Mouse (Mus musculus) stomach, embryonic 15.5 days (tissue): ENCODE measurements around the gene Dlst. TPM values are rescaled to one million over a fixed set of nuclear protein-coding genes. Genes with fewer than 3 reads are reported as not detected.
A peak's percentile ranks its signal among the peaks of the same experiment; 100 is the strongest.

ENCODE experiments used
- ATAC-seq: fragments of 200-750 bp; cut with Nextera tagmentation; 2 replicates; pipeline ENCODE4 v1.8.0; 2017; ENCODE audit warnings: low read depth, moderate number of reproducible peaks, moderate TSS enrichment; ENCODE audit not compliant: insufficient read depth, low FRiP score
- H3K27ac ChIP-seq: fragments of 300-500 bp; sonication (generic); 2 replicates; pipeline ENCODE4 v1.5.1; 2015; ENCODE audit warnings: mild to moderate bottlenecking, inconsistent platforms
- H3K27me3 ChIP-seq: fragments of 300-500 bp; sonication (generic); replicated peaks from 2 replicates; pipeline ENCODE4 v1.6.1; 2015; ENCODE audit warnings: inconsistent platforms
- H3K36me3 ChIP-seq: fragments of 300-500 bp; sonication (generic); 2 replicates; pipeline ENCODE4 v1.6.1; 2015; ENCODE audit warnings: inconsistent platforms
- H3K4me1 ChIP-seq: fragments of 300-500 bp; sonication (generic); 2 replicates; pipeline ENCODE4 v1.6.1; 2015; ENCODE audit warnings: inconsistent platforms
- H3K4me2 ChIP-seq: fragments of 300-500 bp; sonication (generic); 2 replicates; pipeline ENCODE4 v1.6.1; 2015; ENCODE audit warnings: mild to moderate bottlenecking, inconsistent platforms
- H3K4me3 ChIP-seq: fragments of 300-500 bp; sonication (generic); replicated peaks from 2 replicates; pipeline ENCODE4 v1.5.1; 2015; ENCODE audit warnings: inconsistent platforms
- H3K9ac ChIP-seq: fragments of 300-500 bp; sonication (generic); 2 replicates; pipeline ENCODE4 v1.6.1; 2015; ENCODE audit warnings: inconsistent platforms
- H3K9me3 ChIP-seq: fragments of 300-500 bp; sonication (generic); 2 replicates; pipeline ENCODE4 v1.6.1; 2016; ENCODE audit warnings: inconsistent platforms
- WGBS: fragments of 180-500 bp; shearing (Covaris S2); methylation state at CpG from one replicate; pipeline ENCODE4 v1.1.7; 2015; 5-methylcytosine and 5-hydroxymethylcytosine counted together
- polyA plus RNA-seq: library from polyadenylated mRNA; unstranded; fragments of >200 nt; fragmentation: Nextera tagmentation; extraction: Ambion mirVana; gene quantifications from 2 replicates; pipeline ENCODE4 v1.2.1, GENCODE M21; 2015

The Dlst gene
- polyA plus RNA-seq, 1 experiment from 2014 or later: 102 TPM

DNA sequence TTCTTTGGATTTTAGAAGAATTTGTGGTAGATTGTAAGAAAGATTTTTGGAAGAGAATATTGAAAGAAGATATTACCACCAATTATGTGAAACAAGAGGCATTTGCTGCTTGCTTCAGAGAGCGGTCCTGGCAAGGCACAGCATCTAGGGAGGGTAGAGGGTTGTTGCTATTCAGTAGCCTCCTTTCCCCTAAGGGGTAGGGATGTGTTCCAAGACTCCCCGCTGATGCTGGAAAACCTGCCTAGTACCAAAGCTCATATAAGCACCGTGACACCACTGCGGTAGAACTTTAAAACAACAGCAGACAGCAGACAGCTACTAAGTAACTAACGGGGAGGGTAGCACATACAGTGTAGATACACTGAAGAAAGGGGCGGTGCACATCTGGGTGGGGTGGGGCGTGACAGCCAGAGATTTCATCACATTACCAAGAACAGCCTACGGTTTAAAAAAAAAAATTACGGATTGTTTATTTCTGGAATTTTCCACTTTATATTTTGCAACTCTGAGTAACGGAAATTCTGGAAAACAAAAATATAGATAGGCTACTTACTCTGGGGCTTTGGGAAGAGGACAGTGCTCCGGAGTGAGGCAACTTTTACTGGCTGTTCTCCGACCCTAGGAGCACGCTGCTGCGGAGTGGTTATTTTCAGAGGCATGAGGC is 47.3 kb downstream of the Dlst start:
- WGBS: 85% methylated on average over 14 of the region's 14 CpGs
- Histone ChIP-seq H3K27ac (no peak overlapping the region), H3K4me1 (peaks cover 4% of the 10 kb centered on the region; the same call in 1 of the 2 replicates), H3K27me3 (no peaks in the 10 kb centered on the region), H3K4me3 (no peak overlapping the region), H3K36me3 (no peaks in the 10 kb centered on the region), H3K4me2 (no peak overlapping the region), H3K9me3 (no peaks in the 10 kb centered on the region), H3K9ac (no peak overlapping the region)
- no peak for ATAC-seq

DNA sequence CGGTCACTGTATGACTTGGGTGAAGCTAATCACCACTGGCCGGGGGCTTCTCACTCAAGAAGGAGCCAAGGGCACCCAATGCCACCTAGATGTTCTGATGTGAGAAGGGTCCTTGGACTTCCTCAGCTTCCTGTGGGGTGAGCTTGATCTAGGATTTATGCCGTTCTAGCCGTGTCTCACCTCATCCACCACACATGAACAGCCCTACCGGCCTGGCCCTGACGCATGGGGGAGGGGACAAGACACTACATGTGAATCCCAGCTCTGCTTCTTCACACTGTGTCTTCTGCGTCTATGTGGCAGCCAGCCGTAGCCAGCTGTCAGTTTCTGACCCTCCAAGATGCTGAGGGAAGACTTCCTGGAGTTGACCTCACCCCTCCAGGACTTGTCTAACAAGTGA is 48.2 kb downstream of the Dlst start:
- H3K27me3 ChIP-seq: no peaks in the 10 kb centered on the region
- no peak overlapping the region for H3K4me2 ChIP-seq
- H3K4me3 ChIP-seq: no peak overlapping the region
- H3K4me1 ChIP-seq: peaks cover 4% of the 10 kb centered on the region; the same call in 1 of the 2 replicates
- no peaks in the 10 kb centered on the region for H3K36me3 ChIP-seq
- whole genome bisulfite sequencing: 91% methylated on average over 8 of the region's 8 CpGs
- no peak overlapping the region for H3K9ac ChIP-seq
- no peaks in the 10 kb centered on the region for H3K9me3 ChIP-seq
- no peak for ATAC-seq
- H3K27ac ChIP-seq: no peak overlapping the region

DNA sequence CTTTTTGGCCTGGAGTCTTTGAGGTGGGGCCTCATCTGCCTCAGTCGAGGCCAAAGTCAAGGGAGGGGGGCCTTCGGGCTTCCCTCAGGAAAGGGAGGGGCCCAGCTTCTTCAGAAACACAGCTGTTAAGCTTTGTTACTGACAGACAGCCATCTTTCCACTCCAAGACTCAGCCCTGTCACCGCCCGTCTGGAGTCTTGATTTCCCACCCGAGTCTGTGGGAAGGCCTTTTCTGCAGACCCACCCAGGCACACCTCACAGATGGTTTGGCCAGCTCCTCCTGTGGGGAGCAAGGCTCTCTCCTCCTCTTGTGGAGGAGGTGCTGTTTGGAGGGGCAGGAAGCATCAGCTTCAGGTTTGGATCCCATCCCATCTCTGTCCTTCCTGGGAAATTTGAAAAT is 49.0 kb downstream of the Dlst start:
- Histone ChIP-seq H3K27ac (no peak overlapping the region), H3K36me3 (no peaks in the 10 kb centered on the region), H3K9ac (no peak overlapping the region), H3K27me3 (no peaks in the 10 kb centered on the region), H3K4me3 (no peak overlapping the region), H3K4me2 (no peak overlapping the region), H3K4me1 (peaks cover 4% of the 10 kb centered on the region; the same call in 1 of the 2 replicates), H3K9me3 (no peaks in the 10 kb centered on the region)
- WGBS: 64% methylated on average over 5 of the region's 5 CpGs
- no peak; the same call in 1 of the 2 replicates for ATAC-seq

DNA sequence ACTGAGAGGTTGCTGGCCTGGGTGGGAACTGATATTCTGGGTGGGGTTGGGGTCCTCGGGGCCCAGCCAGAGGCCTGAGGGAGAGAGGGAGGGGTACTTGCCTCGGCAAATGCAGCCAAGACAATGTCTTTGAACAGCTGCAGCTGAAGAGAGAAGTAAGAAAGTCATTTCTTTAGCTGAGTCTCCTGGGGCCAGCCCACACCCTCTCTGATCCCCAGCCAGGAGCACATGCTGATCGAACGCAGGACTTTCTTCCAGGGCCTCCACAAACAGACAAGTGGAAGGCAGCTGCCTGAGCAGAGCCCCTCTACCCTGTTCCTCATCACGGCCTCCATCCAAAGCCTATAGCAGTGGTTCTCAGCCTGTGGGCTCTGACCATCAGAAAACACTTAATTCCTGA is 54.4 kb downstream of the Dlst start:
- no peak overlapping the region for H3K4me2 ChIP-seq
- H3K27me3 ChIP-seq: no peaks in the 10 kb centered on the region
- no peak overlapping the region for H3K27ac ChIP-seq
- H3K9ac ChIP-seq: no peak overlapping the region
- peaks cover 7% of the 10 kb centered on the region; the same call in 1 of the 2 replicates for H3K4me1 ChIP-seq
- H3K4me3 ChIP-seq: no peak overlapping the region
- 73% methylated on average over 5 of the region's 5 CpGs for WGBS
- no peaks in the 10 kb centered on the region for H3K9me3 ChIP-seq
- no peaks in the 10 kb centered on the region; the same call in 1 of the 2 replicates for H3K36me3 ChIP-seq
- no peak for ATAC-seq

DNA sequence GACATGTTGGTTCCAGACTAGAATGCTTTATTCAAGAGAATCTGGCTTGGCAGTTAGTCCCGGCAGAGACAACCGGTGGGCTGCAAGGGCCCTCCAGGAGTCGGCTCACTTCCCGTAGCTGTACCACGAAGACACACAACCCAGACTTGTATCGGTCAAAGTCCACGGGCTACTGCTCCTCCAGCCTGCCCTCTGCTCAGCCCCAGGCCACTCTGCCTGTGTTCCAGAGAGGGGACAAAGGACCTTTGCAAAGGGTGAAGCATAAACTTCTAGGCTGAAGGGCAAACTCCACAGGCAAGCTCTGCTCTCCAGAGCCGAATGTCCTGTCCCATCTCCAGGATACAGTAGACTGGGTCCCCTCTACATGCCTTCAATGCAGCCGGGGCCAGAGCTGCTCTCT is 56.0 kb downstream of the Dlst start:
- no peak overlapping the region for H3K4me3 ChIP-seq
- H3K36me3 ChIP-seq: no peaks in the 10 kb centered on the region; the same call in 1 of the 2 replicates
- H3K4me2 ChIP-seq: no peak overlapping the region
- ATAC-seq: no peak
- 86% methylated on average over 9 of the region's 9 CpGs for WGBS
- no peak overlapping the region for H3K27ac ChIP-seq
- H3K27me3 ChIP-seq: no peaks in the 10 kb centered on the region
- no peaks in the 10 kb centered on the region for H3K9me3 ChIP-seq
- peaks cover 8% of the 10 kb centered on the region; the same call in 1 of the 2 replicates for H3K4me1 ChIP-seq
- H3K9ac ChIP-seq: no peak overlapping the region

DNA sequence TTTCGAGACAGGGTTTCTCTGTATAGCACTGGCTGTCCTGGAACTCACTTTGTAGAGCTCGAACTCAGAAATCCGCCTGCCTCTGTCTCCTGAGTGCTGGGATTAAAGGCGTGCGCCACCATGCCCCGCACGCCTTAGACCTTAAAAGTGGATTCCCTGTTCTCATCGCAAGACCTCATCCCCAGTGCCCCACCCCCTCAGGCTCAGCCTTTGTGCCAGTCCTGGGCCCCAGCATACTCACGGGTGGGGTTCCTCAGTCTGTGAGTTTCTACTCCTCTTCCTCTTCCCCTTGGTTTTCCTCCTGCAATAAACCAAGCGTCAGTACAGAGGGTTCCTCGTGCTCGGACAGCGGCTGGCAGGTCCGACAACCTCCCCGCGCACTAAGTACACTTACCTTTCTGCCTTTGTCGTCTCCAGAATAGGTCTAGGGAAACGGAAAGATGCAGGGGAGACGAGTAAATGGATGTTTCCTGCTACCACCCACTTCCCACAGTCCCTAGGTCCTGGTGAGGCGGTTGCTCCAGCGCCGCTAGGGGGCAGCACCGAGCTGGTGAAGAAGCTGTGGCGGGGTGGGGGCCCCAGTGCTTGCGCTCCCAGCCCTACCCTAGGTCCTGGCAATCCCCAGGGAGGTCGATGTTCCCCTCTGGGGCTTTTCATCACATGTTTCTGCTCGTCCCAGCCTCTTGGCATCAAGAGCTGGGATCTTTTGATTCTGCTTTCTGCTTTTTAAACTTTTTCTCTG is 58.7 kb downstream of the Dlst start:
- 31% methylated on average over 27 of the region's 27 CpGs for WGBS
- H3K9ac ChIP-seq: no peak overlapping the region
- peaks cover 17% of the 10 kb centered on the region; the same call in 1 of the 2 replicates for H3K4me1 ChIP-seq
- H3K4me2 ChIP-seq: peak overlapping the region; percentile 29; the same call in 1 of the 2 replicates
- no peaks in the 10 kb centered on the region for H3K9me3 ChIP-seq
- no peak overlapping the region for H3K27ac ChIP-seq
- no peaks in the 10 kb centered on the region for H3K27me3 ChIP-seq
- peak overlapping the region; percentile 10; the same call in 1 of the 2 replicates for H3K4me3 ChIP-seq
- peak; percentile 57; the same call in 1 of the 2 replicates for ATAC-seq
- peaks cover 3% of the 10 kb centered on the region; the same call in 1 of the 2 replicates for H3K36me3 ChIP-seq

DNA sequence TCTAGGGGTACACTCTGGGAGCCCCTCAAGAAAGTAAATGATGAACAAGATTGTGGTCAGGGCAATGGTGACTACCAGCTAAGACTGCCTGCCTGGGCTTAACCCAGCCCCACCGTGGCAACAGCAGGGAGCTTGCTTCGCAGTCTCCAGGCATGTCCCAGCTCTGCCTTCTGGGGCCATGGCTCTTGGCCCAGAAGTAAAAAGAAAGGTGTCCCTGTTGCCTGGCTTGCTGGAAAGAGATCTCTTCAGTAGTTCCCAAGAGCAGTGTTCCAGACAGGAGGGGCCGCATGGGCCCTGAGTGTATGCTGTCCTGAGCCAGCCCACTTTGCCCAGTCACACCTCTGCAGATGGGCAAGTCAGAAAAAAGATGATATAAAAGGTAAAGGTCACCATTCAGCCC is 59.2 kb downstream of the Dlst start:
- H3K4me3 ChIP-seq: no peak overlapping the region
- no peak overlapping the region for H3K9ac ChIP-seq
- 72% methylated on average over 3 of the region's 3 CpGs for WGBS
- H3K9me3 ChIP-seq: no peaks in the 10 kb centered on the region
- H3K4me2 ChIP-seq: 0 out of 2 replicates have a peak overlapping the region, but pooled peaks have one; percentile 29
- H3K36me3 ChIP-seq: peaks cover 3% of the 10 kb centered on the region; the same call in 1 of the 2 replicates
- no peaks in the 10 kb centered on the region for H3K27me3 ChIP-seq
- H3K4me1 ChIP-seq: peaks cover 19% of the 10 kb centered on the region; the same call in 1 of the 2 replicates
- no peak overlapping the region for H3K27ac ChIP-seq
- ATAC-seq: no peak

DNA sequence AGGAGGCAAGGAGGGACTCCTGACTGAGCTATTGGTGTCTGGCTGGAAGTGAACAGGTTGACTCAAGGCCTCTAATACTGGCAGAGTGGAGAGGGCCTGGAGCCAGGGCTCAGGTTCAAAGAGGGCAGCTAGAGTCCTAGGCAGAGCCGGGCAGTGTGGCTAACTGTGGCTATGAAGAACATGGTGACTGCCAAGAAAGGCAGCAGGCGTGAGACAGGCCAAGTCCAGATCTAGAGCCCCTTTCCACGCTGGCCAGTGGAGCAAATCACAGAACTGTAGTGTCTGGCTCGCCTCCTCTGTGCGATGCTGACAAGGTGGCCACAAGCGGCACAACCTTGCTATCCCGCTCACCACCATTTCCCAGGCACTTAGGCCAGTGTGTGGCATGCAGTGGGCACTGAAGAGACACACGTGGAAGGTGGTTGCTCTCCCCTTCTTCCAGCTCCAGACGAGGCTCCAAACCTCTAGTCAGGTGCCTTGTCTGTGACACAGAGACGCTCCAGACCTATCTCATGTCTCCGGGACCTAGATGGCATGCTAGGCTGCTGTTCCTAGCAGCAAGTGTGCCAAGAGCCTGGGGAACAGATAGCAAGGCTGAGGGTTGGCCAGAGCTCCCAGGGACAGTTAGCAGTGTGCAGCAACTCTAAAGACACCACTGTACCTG is 59.8 kb downstream of the Dlst start:
- 85% methylated on average over 11 of the region's 11 CpGs for whole genome bisulfite sequencing
- no peak for ATAC-seq
- peaks cover 3% of the 10 kb centered on the region; the same call in 1 of the 2 replicates for H3K36me3 ChIP-seq
- no peak overlapping the region for H3K27ac ChIP-seq
- H3K27me3 ChIP-seq: no peaks in the 10 kb centered on the region
- H3K4me2 ChIP-seq: no peak overlapping the region
- H3K4me1 ChIP-seq: peaks cover 25% of the 10 kb centered on the region
- H3K4me3 ChIP-seq: no peak overlapping the region
- H3K9ac ChIP-seq: no peak overlapping the region
- no peaks in the 10 kb centered on the region for H3K9me3 ChIP-seq

DNA sequence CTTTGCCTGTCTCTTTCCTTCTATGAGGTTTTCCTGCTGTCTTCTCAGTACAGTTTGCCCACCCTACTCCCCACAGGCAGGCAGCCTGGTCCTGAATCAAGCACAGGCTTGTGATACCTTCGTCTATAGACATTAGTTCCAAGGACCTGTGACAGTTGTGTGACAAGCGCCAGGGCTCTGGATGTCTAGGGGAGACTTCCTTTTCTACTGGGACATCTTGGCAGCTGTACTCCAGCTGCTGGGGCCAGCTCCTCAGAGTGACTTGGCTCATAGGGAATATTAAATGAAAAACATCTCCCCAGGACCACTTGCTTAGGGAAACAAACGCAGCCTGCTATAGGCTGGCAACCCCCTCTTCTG is 60.3 kb downstream of the Dlst start:
- H3K36me3 ChIP-seq: peaks cover 3% of the 10 kb centered on the region; the same call in 1 of the 2 replicates
- WGBS: 78% methylated on average over 3 of the region's 3 CpGs
- H3K27me3 ChIP-seq: no peaks in the 10 kb centered on the region
- no peak overlapping the region for H3K9ac ChIP-seq
- H3K4me2 ChIP-seq: no peak overlapping the region
- H3K4me3 ChIP-seq: no peak overlapping the region
- no peak overlapping the region for H3K27ac ChIP-seq
- ATAC-seq: no peak
- no peaks in the 10 kb centered on the region for H3K9me3 ChIP-seq
- peaks cover 30% of the 10 kb centered on the region for H3K4me1 ChIP-seq

DNA sequence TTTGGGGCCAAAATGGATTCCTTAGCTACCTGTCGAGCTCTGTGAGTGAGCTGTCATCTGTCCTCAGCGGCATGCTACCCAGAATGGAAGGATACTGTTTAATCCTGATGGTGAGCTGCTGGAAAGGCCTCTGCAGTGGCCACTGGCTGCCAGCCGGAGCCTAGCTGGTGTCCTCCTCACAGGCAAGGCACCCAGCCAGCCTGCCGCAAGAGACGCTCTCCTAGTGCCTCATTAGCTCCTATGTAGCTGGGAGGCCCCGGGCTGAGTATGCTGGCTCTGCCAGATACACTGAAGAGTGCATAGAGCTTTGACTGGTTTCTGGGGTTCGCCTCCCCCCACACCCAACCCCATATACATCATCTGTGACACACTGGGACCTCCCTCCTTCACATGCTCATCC is 63.4 kb downstream of the Dlst start:
- H3K36me3 ChIP-seq: 0 out of 2 replicates have a peak, but pooled peaks cover 3% of the 10 kb centered on the region
- no peaks in the 10 kb centered on the region for H3K27me3 ChIP-seq
- peaks cover 45% of the 10 kb centered on the region for H3K4me1 ChIP-seq
- no peak overlapping the region for H3K9ac ChIP-seq
- ATAC-seq: no peak
- H3K27ac ChIP-seq: no peak overlapping the region
- H3K9me3 ChIP-seq: no peaks in the 10 kb centered on the region
- H3K4me3 ChIP-seq: no peak overlapping the region
- WGBS: 64% methylated on average over 7 of the region's 7 CpGs
- H3K4me2 ChIP-seq: peak overlapping the region; percentile 14; the same call in 1 of the 2 replicates

DNA sequence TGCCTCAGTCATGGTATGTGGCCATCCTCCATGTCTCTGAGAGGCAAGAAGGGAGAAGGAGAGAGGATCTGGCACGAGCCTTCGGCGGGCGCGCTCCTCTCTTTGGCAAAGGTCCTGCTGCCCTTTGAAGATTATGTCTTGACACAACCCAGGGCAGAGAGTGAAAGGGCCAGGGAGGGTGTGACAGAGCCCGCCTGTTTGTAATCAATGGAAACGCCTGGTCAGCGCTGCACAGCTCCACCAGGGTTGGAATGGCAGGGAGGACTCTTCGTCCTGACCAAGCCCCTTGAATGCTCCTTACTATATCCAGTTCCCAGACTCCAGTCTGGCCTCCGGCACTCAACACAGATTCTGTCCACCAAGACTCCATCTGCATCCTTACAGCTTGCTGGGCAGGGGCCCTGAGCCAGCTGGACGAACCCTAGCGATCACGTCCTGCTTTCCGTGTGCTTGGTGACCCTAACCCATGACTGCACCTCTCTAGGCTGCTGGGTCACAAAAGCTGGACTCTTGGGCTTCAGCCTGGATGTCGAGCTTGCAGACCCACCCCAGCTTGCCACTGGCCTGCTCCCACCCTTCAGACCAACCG is 64.5 kb downstream of the Dlst start:
- Histone ChIP-seq H3K27me3 (no peaks in the 10 kb centered on the region), H3K4me3 (peak overlapping the region; percentile 47), H3K9me3 (no peaks in the 10 kb centered on the region), H3K36me3 (0 out of 2 replicates have a peak, but pooled peaks cover 3% of the 10 kb centered on the region), H3K4me1 (peaks cover 38% of the 10 kb centered on the region), H3K9ac (peak overlapping the region; percentile 21; the same call in 1 of the 2 replicates), H3K27ac (peak overlapping the region; percentile 73; the same call in 1 of the 2 replicates), H3K4me2 (peak overlapping the region; percentile 76)
- ATAC-seq: no peak
- WGBS: 33% methylated on average over 16 of the region's 16 CpGs
